Mouse (Mus musculus): ENCODE data around the gene Anks1b. TPM values are rescaled to one million over a fixed set of nuclear protein-coding genes. Genes with fewer than 3 reads are reported as not detected.

Anks1b gene
- total RNA-seq, 1 experiment from 2014 or later, result not detected

DNA sequence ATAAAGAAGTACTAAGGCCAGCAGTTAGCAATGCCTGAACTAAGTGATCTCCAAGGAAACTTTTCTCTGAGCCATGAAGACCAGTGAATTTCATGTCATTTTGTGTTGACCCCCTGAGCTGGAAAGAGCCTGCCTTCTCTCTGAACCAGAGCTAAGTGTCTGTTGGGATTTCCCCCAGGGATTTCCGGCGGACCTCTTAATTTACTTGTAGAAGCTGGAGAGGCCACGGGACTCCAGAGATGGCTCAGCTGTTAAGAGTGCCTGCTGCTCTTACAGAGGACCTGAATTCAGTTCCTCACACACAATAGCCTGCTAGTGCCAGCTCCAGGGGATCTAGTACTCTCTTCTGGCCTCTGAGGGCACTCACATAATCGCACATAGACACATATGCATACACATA lies 938.1 kb downstream of the Anks1b start:
- no peak for ATAC-seq (replicated peaks; ENCODE audit: insufficient number of reproducible peaks, low FRiP score, low TSS enrichment, poor library complexity, severe bottlenecking)

DNA sequence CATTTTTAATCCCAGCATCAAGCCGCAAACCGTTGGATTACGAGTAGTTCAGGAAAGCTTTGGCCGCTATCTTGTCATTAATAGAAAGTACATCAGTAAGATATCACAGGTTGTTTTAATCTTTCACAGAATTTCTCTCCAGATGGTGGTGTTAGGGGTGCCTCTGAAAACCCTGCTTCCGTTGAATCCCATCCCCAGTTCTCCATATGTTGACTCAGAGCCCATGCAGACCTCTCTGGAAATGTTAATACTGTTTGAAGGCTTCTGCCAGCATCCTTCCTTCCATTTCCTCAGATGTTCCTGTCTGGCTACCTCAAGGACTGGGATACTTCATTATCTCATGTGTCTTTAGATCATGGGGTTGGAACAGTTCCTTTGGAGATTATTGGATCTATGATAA lies 940.0 kb downstream of the Anks1b start:
- no peak for ATAC-seq (replicated peaks; ENCODE audit: insufficient number of reproducible peaks, low FRiP score, low TSS enrichment, poor library complexity, severe bottlenecking)

DNA sequence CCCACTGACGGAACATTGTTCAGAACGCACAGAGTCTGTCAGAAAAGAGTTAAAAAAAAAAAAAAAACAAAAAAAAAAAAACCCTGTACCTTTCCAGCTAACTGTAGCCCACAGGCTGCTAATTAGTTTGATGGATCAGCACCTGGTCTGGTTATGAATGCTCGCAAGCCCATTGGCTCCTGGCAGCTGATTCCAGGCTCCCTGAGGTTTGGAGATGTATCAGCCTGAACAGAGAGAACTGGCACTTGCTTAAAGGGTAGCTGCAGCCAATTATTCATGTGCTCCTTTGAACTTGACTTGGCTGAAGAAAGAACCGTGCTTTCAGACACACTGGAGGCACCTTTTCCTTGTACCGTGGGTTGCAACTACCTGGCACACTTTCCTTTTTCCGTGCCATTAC lies 941.1 kb downstream of the Anks1b start:
- no peak for ATAC-seq (replicated peaks; ENCODE audit: insufficient number of reproducible peaks, low FRiP score, low TSS enrichment, poor library complexity, severe bottlenecking)

DNA sequence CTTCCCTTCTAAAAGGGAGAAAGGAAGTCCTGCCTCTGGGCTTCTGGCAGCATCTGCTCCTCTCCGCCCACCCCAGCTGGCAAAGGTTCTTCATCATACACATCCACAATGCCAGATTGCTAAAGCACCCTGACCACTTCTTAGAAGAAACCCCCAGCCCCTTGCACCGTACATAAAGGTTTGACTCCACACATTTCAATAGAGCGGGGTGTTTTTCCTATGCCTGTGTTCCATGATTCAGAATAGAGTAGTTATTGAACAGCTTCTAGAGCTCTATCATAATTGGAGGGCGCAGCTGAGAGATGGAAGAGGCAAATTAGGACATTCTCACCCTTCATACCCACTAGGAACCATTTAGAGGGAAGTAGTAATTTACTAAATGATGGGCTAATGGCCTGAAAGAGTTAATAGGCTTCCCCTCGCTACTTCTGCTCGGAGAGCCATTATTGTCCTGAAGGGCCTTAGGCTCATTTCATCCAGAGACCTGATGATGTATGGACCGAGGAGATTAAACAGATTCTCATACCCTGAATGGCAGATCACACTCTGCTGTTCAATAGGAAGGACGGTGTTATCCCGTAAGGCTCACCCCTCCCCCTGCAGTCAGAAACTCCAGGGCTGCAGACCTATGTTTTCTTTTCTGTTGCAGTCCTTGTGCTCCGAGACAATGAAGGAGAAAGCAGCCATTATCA lies 945.1 kb downstream of the Anks1b start:
- ATAC-seq (replicated peaks; ENCODE audit: insufficient number of reproducible peaks, low FRiP score, low TSS enrichment, poor library complexity, severe bottlenecking), result no peak

DNA sequence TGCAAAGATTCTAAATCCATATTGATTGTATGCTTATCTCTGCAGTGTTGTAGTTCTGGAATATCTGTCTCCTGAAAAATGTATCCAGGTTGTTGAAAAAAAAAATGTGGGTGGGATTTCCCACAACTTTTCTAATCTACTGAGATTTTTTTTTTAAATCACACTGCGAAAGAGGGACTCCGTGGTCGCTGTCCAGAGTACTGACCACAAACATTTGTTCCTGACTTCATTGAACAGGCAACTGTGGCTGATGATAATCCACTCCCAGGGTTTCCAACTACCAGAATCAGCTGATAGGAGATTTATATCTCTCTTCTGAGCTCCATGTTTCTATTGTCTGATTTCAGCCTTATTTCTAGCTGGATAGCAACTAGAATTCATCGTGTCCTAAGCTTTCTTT lies 950.1 kb downstream of the Anks1b start:
- no peak for ATAC-seq (replicated peaks; ENCODE audit: insufficient number of reproducible peaks, low FRiP score, low TSS enrichment, poor library complexity, severe bottlenecking)

DNA sequence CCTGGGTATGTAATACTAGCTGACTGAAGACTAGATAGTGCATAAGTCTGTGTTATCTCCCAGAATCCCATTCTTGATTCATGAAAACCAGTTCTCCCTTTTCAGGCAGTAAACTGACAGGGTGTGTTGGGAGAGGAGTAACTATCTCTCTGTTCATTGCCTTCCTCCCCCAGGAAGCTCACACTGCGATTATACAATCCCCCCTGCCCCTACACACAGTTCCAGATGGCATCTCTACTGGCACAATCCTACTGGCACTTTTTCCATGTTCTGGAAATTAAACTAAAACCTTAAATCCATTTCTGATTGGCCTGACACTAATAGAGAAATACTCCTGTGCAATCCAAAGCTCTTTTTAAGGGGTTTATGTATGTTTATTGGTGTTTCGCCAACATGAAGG lies 951.4 kb downstream of the Anks1b start:
- ATAC-seq (replicated peaks; ENCODE audit: insufficient number of reproducible peaks, low FRiP score, low TSS enrichment, poor library complexity, severe bottlenecking), result no peak

DNA sequence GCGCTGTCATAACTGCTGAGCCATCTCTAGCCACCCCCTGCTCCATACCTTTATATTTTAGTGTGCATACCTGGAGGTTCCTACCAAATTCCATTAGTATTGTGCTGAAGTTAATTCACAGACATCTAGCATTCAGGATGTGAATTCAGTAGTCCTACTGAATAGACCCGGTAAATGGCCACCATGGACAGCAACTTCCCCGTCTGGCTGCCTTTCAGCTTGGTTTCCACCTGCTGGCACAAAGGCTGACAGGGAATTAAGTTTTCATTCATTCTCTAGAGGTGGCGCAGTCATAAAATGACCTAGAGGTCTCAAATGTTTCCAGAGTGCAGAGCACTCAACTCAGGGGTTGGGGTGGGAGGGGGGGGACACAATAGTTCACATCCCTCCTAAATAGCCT lies 953.6 kb downstream of the Anks1b start:
- no peak for ATAC-seq (replicated peaks; ENCODE audit: insufficient number of reproducible peaks, low FRiP score, low TSS enrichment, poor library complexity, severe bottlenecking)

DNA sequence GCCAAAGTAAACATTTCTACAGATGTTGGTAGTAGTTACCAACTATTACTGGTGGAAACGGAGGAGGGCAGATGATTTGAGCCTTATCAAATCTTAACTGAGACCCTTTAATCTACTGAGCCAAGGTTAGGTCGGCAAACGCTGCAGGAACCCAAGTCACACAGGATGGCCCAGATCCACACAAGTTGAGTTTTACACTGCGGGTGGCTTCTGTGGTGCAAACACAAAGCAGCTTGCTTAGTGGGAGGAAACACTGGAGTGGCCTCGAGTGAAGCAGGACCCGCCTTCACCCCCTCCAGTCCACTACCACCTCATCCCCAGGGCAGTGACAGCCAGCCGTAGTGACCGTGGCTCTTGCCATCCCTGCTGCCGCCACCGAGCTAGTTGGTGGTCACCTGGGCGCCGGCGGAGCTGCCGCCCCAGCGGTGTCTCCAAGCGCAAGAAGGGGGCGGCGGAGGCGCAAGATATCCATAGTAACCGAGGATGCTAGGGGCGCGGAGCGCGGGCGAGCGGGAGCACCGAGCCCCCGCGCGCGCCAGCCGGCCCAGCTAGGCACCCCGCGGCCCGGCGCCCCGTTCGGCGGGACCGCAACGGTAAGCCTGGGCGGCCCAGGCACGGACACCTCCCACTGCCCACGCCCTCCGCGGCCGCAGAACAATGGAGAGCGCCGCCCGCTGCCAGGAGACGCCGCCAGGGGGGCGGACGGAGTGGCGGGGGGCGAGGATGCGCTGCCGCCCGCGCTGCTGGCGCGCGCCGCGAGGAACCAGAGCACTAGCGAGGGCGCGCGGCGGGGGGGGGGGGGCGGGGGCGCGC lies 955.5 kb downstream of the Anks1b start:
- no peak for ATAC-seq (replicated peaks; ENCODE audit: insufficient number of reproducible peaks, low FRiP score, low TSS enrichment, poor library complexity, severe bottlenecking)

DNA sequence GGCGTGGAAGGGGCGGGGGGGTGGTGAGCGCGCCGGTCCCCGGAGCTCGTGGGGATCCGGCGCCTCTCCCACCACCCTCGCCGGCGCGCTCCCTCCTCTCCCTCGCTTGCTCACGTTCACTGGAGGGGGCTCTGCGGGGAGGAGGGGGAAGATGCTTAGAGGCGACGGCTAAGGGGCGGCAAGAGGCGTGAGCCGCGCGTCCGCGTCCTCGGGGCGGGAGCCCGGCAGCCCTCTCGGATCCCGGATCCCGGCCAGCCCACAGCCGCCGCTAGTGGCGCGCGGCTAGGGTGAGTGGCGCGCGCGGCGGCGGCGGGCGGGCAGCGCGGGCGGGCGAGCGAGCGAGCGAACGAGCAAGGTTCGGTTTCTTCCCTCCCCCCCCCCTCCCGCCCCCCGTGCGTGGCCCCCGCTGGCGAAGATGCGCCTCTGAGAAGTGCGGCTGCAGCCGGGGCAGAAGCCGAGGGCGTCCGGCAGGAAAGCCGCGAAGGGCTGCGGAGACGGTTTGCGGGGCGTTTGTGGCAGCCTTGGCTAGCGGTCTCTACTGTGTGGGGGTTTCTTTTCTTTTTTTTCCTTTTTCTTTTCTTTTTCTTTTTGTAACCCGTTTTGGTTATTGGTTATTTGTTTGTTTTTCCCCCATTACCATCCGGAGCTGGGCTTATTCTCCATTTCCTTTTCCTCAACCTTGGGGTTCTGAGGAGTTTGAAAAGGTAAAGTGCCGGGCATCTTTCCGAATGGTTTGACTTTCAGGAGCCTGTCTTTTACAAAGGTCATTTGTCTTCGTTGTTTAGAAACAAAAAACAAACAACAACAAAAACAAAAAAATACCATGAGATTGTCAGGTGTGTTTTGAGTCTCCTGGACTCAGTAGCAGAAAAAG lies 956.3 kb downstream of the Anks1b start:
- no peak for ATAC-seq (replicated peaks; ENCODE audit: insufficient number of reproducible peaks, low FRiP score, low TSS enrichment, poor library complexity, severe bottlenecking)

DNA sequence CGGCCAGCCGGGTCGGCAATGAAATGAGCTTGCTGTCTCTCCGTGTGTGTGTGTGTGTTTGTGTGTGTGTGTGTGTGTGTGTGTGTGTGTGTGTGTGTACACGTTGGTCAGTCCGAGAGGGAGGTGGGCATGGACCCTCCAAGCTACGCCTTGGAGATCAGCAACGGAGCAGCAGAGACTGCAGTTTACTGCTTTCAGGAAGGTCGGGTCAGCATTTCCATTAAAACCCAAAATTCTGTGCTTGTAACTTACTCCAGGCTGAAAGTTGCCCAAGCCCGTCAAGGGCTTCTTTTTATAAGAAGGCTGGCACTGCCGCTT lies 956.9 kb downstream of the Anks1b start:
- ATAC-seq (replicated peaks; ENCODE audit: insufficient number of reproducible peaks, low FRiP score, low TSS enrichment, poor library complexity, severe bottlenecking), result no peak

DNA sequence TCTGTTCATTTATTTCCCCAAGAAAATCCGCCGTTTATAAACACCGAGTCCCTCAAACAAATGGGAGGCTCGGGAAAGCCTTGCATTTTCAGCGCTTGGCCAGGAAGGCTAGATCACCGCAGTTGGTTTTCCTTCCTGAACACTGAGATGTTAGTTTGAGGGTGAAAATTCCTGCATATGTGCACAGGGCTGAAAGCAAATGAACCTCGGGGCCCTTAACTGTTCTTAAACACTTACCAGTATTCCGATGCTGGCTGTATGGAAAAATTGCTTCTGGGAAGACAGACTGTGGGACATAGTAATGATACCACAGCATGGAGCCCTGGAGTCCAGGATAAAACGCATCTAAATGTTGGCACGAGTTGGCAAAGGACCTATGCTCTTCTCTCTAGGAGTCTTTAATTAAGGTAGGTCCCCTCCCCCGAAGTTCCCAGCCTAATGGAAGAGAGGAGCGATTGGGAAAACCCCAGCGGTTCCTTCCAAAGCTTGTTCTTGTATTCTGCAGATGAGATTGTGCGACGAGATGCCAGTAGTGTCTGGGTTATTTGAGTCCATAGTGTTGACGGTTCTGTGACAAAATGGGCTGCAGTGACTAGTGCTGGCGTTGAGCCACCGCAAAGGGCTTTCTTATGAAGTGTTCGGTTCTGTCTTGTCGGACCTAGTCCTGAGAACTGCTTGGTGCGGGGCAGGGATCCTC lies 957.4 kb downstream of the Anks1b start:
- ATAC-seq (replicated peaks; ENCODE audit: insufficient number of reproducible peaks, low FRiP score, low TSS enrichment, poor library complexity, severe bottlenecking), result no peak

DNA sequence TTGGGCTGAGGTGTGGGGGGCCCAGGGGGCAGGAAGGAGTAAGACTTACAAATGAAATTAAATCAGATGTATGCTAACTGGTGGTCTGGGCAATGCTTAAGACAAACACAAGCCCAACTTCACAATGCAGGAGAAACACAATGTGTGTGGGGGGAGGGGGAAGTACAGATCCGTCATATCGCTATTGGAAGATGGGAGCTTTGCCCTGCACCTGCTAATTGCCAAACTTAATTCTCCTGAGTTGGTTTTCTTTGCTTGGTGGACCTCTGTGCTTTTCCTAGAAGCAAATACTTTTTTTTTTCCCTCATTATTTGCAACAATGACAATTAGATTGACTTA lies 957.9 kb downstream of the Anks1b start:
- no peak for ATAC-seq (replicated peaks; ENCODE audit: insufficient number of reproducible peaks, low FRiP score, low TSS enrichment, poor library complexity, severe bottlenecking)

DNA sequence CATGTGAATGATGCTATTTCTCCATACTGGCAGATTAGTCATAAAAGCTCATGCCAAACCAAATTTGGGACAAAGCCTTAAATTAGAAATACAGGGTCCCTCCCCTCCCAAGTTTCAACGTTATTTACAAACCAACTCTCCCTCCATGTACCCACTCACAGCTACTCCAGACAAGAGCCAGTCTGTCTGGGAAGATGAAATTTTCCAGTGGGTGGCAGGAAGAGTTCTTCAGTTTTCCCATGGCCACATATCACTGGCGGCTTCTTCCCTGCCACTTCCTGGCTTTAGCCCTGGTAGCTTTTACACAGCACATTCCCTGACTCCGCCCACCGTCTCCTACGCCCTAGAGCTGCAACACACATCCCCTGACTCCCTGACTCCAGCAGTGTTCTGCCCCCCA lies 961.0 kb downstream of the Anks1b start:
- ATAC-seq (replicated peaks; ENCODE audit: insufficient number of reproducible peaks, low FRiP score, low TSS enrichment, poor library complexity, severe bottlenecking), result no peak

DNA sequence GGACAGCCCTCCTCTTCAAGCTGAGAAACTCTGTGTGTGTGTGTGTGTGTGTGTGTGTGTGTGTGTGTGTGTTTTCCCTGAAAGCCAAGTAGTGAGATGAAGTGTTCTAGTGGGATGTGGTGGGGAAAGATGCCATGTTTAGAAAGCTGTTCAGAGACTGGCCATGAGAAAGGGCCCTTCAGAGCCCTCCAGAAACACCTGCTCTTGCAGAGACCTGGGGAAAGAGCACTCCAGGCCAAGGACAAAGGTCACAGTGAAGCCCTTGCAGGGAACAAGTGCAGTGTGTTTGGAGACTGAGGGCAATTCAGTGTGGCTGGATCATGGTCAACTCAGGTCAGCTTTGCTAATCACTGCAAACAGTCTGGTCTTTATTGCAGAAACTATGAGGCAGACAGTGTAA lies 961.9 kb downstream of the Anks1b start:
- no peak for ATAC-seq (replicated peaks; ENCODE audit: insufficient number of reproducible peaks, low FRiP score, low TSS enrichment, poor library complexity, severe bottlenecking)

DNA sequence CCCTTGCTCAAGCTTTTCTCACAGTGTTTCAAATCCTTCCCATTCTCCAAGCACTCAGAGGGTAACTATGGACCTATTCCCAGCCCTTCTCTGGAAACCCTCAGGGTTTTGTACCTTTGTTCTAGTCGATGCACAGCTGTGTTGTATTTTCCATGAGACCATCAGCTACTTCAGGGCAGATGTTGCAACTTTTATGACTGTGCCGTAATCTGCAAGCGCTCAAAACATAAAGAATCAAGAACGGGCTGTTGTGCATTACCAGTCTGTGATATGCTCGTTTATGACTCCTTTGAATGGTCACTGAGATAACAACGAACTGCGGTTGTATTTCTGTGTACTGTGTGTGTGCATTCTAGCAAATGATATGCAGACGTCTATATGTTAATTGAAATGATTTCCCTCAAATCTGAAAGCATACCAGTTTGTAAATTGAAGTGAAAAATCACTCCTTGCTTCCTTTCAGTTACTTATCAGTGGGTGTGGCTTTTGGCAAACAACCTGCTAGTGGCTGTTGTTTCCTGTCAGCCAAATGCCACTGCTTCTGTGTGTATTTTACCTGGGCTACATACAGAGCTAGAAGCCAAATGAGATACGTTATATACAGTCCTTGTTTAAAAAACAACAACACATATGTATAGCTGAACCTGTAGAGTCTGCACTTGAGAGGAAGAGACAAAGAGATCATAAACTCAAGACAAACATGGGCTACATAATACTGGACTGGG lies 966.5 kb downstream of the Anks1b start:
- ATAC-seq (replicated peaks; ENCODE audit: insufficient number of reproducible peaks, low FRiP score, low TSS enrichment, poor library complexity, severe bottlenecking), result no peak

DNA sequence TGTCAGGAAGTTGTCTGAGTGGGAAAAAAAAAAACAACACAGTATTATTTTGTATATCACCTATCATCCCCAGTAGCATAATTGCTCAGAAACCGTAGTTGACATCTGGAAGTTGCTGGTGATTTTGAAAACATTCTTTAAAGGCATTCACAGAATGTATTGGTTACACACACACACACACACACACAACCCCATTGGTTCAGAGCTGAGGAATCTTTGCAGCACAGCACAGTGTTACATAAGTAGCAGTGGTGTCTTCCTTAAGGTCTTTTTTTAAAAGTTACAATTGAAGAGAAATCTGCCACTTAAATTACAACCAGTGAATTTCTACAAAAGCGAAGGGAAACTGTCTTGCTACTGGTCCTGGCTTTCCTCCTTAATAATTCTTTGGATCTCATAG lies 969.1 kb downstream of the Anks1b start:
- no peak for ATAC-seq (replicated peaks; ENCODE audit: insufficient number of reproducible peaks, low FRiP score, low TSS enrichment, poor library complexity, severe bottlenecking)

DNA sequence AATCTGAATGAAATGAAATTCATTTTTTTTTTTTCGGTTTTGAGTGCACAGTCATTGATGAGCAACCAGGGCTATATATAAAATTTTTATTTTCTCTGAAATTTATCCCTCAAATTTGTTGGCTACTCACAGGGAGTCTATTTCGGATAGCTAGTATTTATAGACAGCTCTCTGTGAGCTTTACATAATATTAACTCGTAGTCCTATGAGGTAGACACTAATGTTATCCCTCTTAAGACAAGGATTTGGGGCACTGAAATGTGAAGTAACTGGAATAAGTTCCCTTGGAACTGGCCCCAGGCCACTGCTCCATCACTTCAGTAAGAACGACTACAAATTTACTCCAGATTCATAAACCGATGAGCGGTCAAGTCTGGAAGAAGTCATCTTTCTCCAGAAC lies 977.8 kb downstream of the Anks1b start:
- no peak for ATAC-seq (replicated peaks; ENCODE audit: insufficient number of reproducible peaks, low FRiP score, low TSS enrichment, poor library complexity, severe bottlenecking)

DNA sequence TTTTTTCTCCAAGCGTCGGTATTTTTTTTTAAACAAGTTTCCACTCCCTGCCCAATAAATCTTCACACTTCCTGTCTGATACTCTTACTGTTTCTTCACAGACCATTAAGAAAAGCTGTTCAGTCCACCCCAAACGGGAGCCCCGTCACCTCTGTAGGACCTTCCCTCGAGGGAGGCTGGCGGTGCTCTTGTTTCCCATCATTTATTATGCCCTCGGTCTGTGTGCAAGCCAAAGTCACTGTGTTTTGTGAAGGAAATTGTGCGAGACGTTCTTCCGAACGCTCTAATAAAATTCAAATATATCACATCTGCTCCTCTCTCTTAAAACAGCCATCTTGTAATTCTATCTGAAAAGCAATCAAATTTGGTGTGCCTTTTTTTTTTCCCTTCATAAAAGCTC lies 978.7 kb downstream of the Anks1b start:
- no peak for ATAC-seq (replicated peaks; ENCODE audit: insufficient number of reproducible peaks, low FRiP score, low TSS enrichment, poor library complexity, severe bottlenecking)

DNA sequence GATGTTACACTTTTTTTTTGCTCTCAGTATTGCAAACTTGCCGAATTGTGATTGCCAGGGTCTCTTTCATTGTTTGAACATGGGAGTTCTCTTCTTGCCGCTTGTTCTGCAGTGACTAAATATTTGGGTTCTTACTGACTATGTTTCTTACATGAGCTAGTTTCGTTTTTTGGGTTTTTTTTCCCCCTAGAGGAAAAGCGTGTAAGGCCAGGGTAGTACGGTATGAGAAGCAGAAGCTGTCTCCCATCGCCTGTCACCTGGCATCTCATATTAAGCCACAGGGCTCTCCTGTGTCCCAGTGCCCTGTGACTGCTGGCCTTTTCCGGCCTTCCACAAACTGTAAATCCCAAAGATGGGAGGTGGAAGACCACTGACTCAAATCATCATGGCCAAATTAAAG lies 979.1 kb downstream of the Anks1b start:
- no peak for ATAC-seq (replicated peaks; ENCODE audit: insufficient number of reproducible peaks, low FRiP score, low TSS enrichment, poor library complexity, severe bottlenecking)
